Mouse (Mus musculus): ENCODE data around the gene Nedd9. TPM values are rescaled to one million over a fixed set of nuclear protein-coding genes. Genes with fewer than 3 reads are reported as not detected.

Nedd9 gene
- polyA plus RNA-seq, 1 experiment from 2014 or later, result 27.7 TPM

DNA sequence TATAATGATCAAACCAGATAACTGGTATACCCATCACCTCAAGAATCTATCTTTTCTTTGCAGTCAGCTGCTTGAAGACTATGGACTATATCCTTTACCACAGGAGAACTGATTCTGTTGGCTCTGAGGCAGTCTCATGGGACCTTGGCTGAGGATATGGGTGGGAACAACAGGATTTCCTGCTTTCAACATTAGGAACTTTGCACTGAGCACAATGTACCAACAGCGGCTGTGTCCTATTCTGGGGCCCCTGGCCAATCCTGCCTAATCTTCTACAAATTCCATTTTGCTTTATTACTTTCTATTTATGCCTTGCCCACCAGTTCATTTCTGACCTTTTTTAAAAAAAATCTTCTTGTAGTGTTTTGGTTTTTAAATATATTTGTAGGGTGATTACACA, 21.0 kb downstream of the Nedd9 start:
- Histone ChIP-seq H3K9ac (ENCODE audit: low read length) (no peak overlapping the region), H3K27ac (ENCODE audit: low read depth, low read length) (no peak overlapping the region), H3K9me3 (replicated peaks; ENCODE audit: control insufficient read depth, low read length) (no peaks in the 10 kb centered on the region), H3K27me3 (replicated peaks; ENCODE audit: control insufficient read depth, insufficient read depth, low read length) (no peaks in the 10 kb centered on the region), H3K4me2 (ENCODE audit: low read length) (no peak overlapping the region), H3K36me3 (ENCODE audit: control insufficient read depth, insufficient read depth, low read length) (no peaks in the 10 kb centered on the region), H3K4me3 (ENCODE audit: low read depth, low read length) (no peak overlapping the region), H3K4me1 (ENCODE audit: control insufficient read depth, insufficient read depth, low read length) (no peaks in the 10 kb centered on the region; the same call in 1 of the 2 replicates)
- no peak for DNase-seq (ENCODE audit: low spot score)
- WGBS, result 93% methylated on average over 1 of the region's 1 CpGs
- ATAC-seq, result no peak

- WGBS, result 78% methylated on average over 3 of the region's 3 CpGs
- H3K36me3 ChIP-seq (ENCODE audit: control insufficient read depth, insufficient read depth, low read length), result no peaks in the 10 kb centered on the region
- no peaks in the 10 kb centered on the region for H3K9me3 ChIP-seq (replicated peaks; ENCODE audit: control insufficient read depth, low read length)
- H3K27me3 ChIP-seq (replicated peaks; ENCODE audit: control insufficient read depth, insufficient read depth, low read length), result no peaks in the 10 kb centered on the region
- no peak for ATAC-seq
- H3K4me2 ChIP-seq (ENCODE audit: low read length), result no peak overlapping the region
- H3K9ac ChIP-seq (ENCODE audit: low read length), result no peak overlapping the region
- no peak for DNase-seq (ENCODE audit: low spot score)
- no peak overlapping the region for H3K4me3 ChIP-seq (ENCODE audit: low read depth, low read length)
- H3K4me1 ChIP-seq (ENCODE audit: control insufficient read depth, insufficient read depth, low read length), result no peaks in the 10 kb centered on the region; the same call in 1 of the 2 replicates
- H3K27ac ChIP-seq (ENCODE audit: low read depth, low read length), result no peak overlapping the region; the same call in 1 of the 2 replicates
Measured at GRCm38 (mm10) chr13:41461418-41461817, 25.7 kb downstream of the Nedd9 start.

DNA sequence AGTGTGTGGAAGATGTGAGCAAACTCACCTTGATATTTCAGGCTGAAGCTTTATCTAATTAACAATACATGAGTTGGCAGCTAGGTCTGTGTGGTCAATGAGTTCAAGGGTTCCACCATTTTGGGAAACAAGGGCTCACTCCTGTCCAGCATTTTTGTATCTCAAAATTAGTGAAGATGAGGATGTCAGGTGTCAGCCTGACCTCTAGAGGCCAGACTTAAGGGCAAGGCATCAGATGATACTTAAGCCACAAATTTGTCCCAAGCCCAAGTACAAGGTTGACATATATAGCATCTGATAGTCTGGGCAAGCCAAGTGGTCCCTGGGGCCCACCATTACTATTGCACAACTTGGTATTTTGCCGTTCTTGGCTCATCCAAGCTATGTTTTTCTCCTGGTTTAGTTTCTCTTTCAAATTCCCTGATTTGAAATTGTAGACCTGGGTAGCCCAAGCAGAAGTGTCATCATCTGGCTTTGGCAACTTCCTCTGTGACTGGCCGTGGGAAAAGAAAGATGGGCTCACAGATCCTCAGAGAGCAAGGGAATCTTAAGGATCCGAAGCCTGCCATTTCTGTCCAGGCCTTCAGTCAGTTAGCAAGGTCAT, 27.4 kb downstream of the Nedd9 start:
- Histone ChIP-seq H3K27ac (ENCODE audit: low read depth, low read length) (no peak overlapping the region), H3K9ac (ENCODE audit: low read length) (no peak overlapping the region), H3K27me3 (replicated peaks; ENCODE audit: control insufficient read depth, insufficient read depth, low read length) (no peaks in the 10 kb centered on the region), H3K4me1 (ENCODE audit: control insufficient read depth, insufficient read depth, low read length) (no peaks in the 10 kb centered on the region; the same call in 1 of the 2 replicates), H3K4me3 (ENCODE audit: low read depth, low read length) (no peak overlapping the region), H3K36me3 (ENCODE audit: control insufficient read depth, insufficient read depth, low read length) (no peaks in the 10 kb centered on the region), H3K9me3 (replicated peaks; ENCODE audit: control insufficient read depth, low read length) (no peaks in the 10 kb centered on the region), H3K4me2 (ENCODE audit: low read length) (no peak overlapping the region)
- WGBS, result 91% methylated on average over 3 of the region's 3 CpGs
- no peak for ATAC-seq
- DNase-seq (ENCODE audit: low spot score), result no peak

- no peak for ATAC-seq
- Histone ChIP-seq H3K27me3 (replicated peaks; ENCODE audit: control insufficient read depth, insufficient read depth, low read length) (no peaks in the 10 kb centered on the region), H3K4me2 (ENCODE audit: low read length) (no peak overlapping the region), H3K4me1 (ENCODE audit: control insufficient read depth, insufficient read depth, low read length) (no peaks in the 10 kb centered on the region; the same call in 1 of the 2 replicates), H3K9ac (ENCODE audit: low read length) (no peak overlapping the region), H3K4me3 (ENCODE audit: low read depth, low read length) (no peak overlapping the region), H3K27ac (ENCODE audit: low read depth, low read length) (no peak overlapping the region), H3K9me3 (replicated peaks; ENCODE audit: control insufficient read depth, low read length) (no peaks in the 10 kb centered on the region), H3K36me3 (ENCODE audit: control insufficient read depth, insufficient read depth, low read length) (no peaks in the 10 kb centered on the region)
- WGBS, result 31% methylated on average over 2 of the region's 2 CpGs
- DNase-seq (ENCODE audit: low spot score), result no peak
Measured at GRCm38 (mm10) chr13:41458709-41459108, 28.5 kb downstream of the Nedd9 start.

DNA sequence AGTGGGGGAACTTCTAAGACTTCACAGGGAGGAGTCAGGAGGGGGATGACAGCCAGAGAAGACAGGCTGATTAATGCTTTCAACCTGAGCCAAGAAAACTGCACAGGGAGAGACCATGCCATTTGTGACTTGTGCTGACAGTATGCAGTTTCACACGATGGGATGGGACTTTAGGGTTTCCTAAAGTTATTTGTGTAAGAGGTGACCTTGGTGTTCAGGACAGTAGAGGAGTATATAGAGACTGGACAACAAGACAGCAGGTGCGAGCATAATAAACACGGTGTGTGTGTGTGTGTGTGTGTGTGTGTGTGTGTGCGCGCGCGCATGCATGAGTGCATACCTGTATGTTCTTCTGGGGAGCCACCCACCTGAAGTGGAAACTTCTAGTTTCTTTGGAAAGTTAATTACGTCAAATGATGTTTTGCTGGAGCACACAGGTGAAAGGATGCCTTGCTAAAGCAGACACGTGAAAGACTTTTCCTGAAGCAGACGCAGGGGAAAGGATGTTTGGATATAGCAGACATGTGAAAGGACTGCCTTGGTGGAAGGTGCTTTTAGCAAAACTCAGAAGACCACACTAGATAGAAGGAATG, 29.3 kb downstream of the Nedd9 start:
- Histone ChIP-seq H3K36me3 (ENCODE audit: control insufficient read depth, insufficient read depth, low read length) (no peaks in the 10 kb centered on the region), H3K4me3 (ENCODE audit: low read depth, low read length) (no peak overlapping the region), H3K27me3 (replicated peaks; ENCODE audit: control insufficient read depth, insufficient read depth, low read length) (no peaks in the 10 kb centered on the region), H3K4me2 (ENCODE audit: low read length) (no peak overlapping the region), H3K9ac (ENCODE audit: low read length) (no peak overlapping the region), H3K9me3 (replicated peaks; ENCODE audit: control insufficient read depth, low read length) (no peaks in the 10 kb centered on the region), H3K27ac (ENCODE audit: low read depth, low read length) (no peak overlapping the region), H3K4me1 (ENCODE audit: control insufficient read depth, insufficient read depth, low read length) (no peaks in the 10 kb centered on the region; the same call in 1 of the 2 replicates)
- WGBS, result 90% methylated on average over 10 of the region's 10 CpGs
- no peak for DNase-seq (ENCODE audit: low spot score)
- no peak for ATAC-seq

DNA sequence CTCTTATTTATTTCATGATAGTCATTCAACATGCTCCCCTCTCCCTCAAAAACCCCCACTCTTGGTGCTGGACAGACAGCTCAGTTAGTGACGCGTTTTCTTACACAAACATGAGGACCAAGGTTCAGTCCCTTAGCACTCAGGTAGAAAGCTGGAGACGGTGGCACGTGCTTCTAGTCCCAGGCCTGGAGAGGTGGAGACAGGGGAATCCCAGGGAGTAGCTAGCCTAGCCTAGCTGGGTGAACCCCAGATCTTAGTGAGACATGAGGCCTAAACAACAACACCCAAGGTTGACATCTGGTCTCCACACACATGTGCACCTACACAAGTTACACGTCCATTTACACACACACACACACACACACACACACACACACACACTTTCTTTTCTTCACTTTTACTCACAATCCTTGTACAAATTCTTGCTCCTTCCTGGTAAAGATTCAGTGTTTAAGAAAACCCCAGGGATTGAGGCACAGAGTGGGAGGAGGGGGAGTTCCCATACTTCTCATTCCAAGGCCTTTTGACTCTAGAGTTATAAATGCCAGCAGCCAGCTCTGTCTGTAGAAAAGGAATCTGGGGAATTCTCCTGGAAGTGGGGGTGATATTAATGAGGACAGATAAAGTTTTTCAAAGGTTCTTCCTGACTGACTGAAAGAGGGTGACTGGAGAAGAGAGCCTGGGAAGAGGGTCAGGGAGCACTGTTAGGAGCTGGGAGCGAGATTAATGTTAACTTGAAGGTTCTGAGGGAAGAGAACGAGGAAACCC, 29.9 kb downstream of the Nedd9 start:
- Histone ChIP-seq H3K27me3 (replicated peaks; ENCODE audit: control insufficient read depth, insufficient read depth, low read length) (no peaks in the 10 kb centered on the region), H3K9me3 (replicated peaks; ENCODE audit: control insufficient read depth, low read length) (no peaks in the 10 kb centered on the region), H3K4me1 (ENCODE audit: control insufficient read depth, insufficient read depth, low read length) (no peaks in the 10 kb centered on the region; the same call in 1 of the 2 replicates), H3K4me3 (ENCODE audit: low read depth, low read length) (no peak overlapping the region), H3K36me3 (ENCODE audit: control insufficient read depth, insufficient read depth, low read length) (no peaks in the 10 kb centered on the region), H3K27ac (ENCODE audit: low read depth, low read length) (no peak overlapping the region), H3K4me2 (ENCODE audit: low read length) (no peak overlapping the region), H3K9ac (ENCODE audit: low read length) (no peak overlapping the region)
- WGBS, result 74% methylated on average over 7 of the region's 7 CpGs
- no peak for ATAC-seq
- DNase-seq (ENCODE audit: low spot score), result no peak

DNA sequence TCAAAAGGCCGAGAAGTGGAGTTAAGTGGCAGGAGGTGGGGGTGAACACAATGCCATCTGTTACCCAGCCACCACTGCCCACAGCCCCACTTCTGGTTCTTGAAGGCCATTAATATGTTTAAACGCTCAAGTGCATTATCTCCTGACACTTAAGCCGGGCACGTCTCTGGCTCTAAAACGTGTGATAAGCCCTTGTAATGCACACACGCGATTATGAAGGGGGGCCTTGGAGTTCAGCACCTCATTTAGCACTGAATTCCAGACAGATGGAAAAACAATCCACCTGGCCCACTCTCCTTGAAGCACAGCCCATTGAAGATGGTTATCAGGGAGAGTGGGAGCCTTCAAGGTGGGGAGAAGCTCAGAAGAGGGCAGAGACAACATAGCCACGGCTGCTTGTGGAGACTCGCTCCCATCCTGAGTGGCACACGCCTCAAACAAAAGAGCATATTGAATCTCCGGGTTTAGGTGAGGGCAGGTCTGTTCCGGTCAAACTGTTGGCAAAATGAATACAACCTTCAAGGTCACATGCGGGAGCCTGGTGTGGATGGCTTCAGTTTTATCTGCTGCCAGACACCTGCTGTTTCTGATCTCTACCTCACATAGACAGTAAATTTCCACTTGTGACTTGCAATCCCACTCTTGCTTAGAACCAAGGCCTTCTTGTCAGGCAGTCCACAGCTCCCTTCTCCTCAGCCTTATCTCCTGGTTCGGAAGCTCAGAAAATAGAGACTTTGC, 30.7 kb downstream of the Nedd9 start:
- WGBS, result 67% methylated on average over 14 of the region's 14 CpGs
- no peak overlapping the region for H3K4me3 ChIP-seq (ENCODE audit: low read depth, low read length)
- no peak overlapping the region for H3K27ac ChIP-seq (ENCODE audit: low read depth, low read length)
- no peaks in the 10 kb centered on the region; the same call in 1 of the 2 replicates for H3K4me1 ChIP-seq (ENCODE audit: control insufficient read depth, insufficient read depth, low read length)
- no peaks in the 10 kb centered on the region for H3K9me3 ChIP-seq (replicated peaks; ENCODE audit: control insufficient read depth, low read length)
- ATAC-seq, result no peak
- H3K27me3 ChIP-seq (replicated peaks; ENCODE audit: control insufficient read depth, insufficient read depth, low read length), result no peaks in the 10 kb centered on the region
- DNase-seq (ENCODE audit: low spot score), result no peak
- no peak overlapping the region for H3K4me2 ChIP-seq (ENCODE audit: low read length)
- no peak overlapping the region for H3K9ac ChIP-seq (ENCODE audit: low read length)
- no peaks in the 10 kb centered on the region for H3K36me3 ChIP-seq (ENCODE audit: control insufficient read depth, insufficient read depth, low read length)

DNA sequence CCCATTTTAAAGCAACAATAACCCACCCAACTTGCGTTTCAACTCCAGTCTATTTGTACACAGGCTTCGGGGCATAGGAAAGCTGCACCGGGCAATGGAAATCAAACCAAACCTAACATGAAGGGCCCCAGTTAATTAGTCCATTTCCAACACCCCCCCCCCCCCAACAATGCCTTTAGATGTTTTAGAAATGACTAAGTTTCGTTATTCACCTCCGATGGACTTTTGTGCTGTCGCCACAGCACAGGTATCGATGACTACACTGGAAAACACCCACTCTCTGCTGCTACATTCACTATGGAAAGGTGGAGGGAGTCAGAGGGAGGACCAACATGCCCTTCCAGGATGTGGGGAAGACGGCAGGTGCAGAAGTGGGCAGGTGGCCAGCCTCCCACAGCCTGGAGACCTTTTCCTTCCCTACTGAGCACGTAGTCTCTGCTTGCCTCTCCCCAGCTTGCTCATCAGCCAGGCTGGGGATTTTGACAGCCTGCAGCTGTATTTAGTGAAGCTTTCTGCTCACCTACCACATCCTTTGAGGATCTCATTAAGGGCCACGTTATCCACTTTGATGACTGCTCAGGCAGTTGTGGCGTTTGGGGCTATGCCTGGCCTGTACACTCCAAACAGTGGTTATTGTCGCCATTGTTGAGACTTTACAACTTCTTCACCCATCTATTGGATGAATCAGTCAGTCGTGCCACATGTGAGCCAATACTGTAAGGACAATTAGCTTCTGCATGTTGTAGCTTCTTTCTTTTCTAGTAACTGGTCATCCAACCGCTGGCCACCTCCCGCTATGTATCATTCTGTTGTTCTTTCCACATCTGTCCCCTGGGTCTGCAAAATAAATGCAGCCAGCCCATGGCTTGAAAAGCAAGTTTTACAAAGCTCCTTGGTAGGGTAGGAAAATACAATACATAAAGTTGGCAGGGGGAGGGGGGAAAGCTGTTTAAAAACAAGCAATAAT, 33.7 kb downstream of the Nedd9 start:
- no peaks in the 10 kb centered on the region for H3K36me3 ChIP-seq (ENCODE audit: control insufficient read depth, insufficient read depth, low read length)
- WGBS, result 80% methylated on average over 15 of the region's 15 CpGs
- no peaks in the 10 kb centered on the region for H3K9me3 ChIP-seq (replicated peaks; ENCODE audit: control insufficient read depth, low read length)
- no peaks in the 10 kb centered on the region for H3K27me3 ChIP-seq (replicated peaks; ENCODE audit: control insufficient read depth, insufficient read depth, low read length)
- no peak for DNase-seq (ENCODE audit: low spot score)
- ATAC-seq, result no peak
- no peak overlapping the region for H3K4me3 ChIP-seq (ENCODE audit: low read depth, low read length)
- H3K4me2 ChIP-seq (ENCODE audit: low read length), result no peak overlapping the region
- H3K4me1 ChIP-seq (ENCODE audit: control insufficient read depth, insufficient read depth, low read length), result no peaks in the 10 kb centered on the region
- no peak overlapping the region for H3K9ac ChIP-seq (ENCODE audit: low read length)
- no peak overlapping the region for H3K27ac ChIP-seq (ENCODE audit: low read depth, low read length)
